Mouse (Mus musculus) frontal cortex, postnatal 36 days (tissue): ENCODE measurements around the gene Pxk.
"Not testable (repeated sequence)": the region's sequence is repeated elsewhere in the genome, so short reads cannot be mapped to it uniquely, and the experiment has no call there.

Source experiments
- DNase-seq, 2 experiments: peaks; one replicate each; pipeline ENCODE4 v3.0.0; 2022; ENCODE audit warnings: low spot score in 2 of 2

Gene Pxk

DNA sequence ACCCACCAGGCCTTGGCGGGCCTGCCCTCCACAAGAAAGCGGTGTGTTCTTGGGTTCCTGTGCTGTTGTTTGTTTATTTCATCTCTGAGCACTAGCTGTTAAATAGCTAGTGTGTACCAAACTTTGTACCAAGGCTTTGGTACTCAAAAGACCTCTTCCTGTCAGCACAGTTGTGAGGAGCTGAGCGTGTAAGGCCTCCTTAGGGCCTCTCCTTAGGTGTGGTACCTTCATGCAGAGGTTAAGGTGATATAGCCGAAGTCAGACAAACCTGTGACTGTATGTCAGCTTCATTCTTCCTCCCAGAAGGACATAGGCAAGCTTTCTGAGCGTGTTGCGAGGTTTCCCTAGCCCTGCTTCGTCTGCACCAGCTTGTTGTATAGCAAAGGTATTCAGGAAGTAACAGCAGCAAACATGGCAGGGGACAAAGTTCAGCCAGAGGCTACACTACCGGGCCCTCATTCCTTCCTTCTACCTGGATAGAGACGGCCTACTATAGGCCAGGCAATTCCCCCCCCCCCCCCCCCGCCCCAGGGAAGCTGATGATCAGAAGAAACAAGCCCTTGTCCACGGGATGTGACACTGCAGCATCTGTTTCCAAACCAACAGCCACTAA is 48.7 kb downstream of the Pxk start:
- DNase-seq, result no peak

DNA sequence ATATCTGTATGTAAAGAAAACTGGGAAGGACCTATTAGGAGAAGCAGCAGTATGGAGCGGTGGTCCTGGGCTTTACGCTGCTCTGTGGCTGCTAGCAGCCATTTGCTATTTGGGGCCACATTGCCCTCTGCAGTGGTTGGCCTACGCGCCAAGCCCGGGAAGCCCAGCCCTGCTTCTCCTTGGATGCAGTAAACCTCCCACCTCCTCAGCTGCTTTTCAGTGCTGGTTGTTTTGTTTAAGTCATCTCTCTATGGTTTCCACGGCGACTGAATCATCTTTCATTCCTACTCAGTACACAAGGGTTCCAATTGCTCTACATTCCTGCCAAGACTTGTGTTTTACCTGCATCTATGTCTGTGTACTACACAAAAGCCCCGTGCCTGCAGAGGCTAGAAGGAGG is 50.8 kb downstream of the Pxk start:
- peak in 1 of 2 experiments; percentile 50 for DNase-seq

DNA sequence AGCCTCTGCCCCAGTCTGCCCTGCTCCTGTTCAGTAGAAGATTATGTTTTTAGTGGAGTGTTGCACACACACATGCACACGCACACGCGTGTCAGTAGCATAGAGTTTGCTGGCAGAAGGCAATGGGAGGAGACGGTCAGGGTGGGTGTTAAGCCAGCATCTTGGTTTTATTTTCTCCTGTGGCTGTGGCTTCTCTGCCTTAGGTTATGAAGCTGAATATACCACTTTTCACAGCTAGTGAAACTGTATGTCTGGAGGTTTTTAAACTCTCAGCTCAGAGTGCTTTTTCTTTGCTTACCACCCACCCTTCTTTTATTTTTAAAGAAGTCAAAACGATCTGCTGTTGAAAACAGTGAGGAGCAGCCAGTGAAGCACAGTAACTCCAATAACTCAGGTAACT is 53.7 kb downstream of the Pxk start:
- DNase-seq, result no peak

DNA sequence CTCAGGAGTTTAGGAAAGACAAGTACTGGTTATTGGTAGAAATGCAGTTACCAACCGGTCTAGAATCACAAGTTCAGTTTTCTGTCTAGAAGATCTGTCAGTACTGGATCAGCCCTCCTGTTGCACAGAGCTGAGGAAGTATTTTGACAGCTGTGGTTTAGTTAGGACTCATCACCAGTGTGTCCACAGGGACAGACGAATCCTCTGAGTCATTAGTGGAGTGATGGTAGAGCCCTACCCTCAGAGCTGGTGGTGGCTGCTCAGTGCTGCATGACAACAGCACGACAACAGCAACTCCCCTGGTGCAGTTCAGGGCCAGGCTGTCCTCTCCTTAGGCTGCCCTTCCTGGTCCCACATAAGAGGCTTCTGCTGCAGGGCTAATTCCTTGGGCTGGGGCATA is 56.1 kb downstream of the Pxk start:
- no peak for DNase-seq

DNA sequence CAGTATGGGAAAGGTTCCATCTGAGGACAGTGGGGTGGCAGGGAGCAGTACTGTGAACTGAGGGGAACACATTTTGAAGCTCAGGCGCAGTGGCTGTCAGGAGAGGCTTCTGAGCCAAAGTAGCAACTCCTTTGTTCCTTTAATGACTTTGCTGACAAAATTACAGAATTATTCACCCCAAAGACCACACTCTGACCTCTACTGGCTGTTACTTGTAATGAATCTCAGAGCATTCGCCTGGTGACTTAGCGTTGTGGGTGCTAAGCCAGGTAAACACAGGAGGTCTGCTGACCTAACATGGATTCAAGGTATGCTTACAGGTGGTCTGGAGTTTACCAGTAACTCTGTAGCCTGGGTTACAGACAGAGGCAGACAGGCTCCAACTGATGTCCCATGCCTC is 58.9 kb downstream of the Pxk start:
- no peak for DNase-seq

DNA sequence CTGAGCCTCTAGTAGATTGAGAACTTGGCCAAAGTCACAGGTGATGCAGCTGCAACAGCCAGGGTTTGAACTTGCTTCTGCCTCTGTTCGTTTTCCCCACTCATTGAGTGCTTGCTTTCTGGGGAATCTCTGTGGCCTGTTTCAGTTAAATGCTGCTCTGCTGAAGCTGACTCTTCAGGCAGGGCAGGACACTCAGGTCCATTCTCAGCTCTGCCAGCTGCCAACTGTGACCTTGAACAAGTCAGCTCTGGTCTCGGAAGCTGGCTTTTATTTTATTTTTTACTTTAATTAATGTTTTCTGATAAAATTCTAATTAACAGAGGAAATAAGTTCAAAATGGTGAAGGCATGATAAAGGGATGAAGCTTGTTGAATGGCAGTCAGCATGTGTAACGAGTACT is 60.7 kb downstream of the Pxk start:
- no peak for DNase-seq

DNA sequence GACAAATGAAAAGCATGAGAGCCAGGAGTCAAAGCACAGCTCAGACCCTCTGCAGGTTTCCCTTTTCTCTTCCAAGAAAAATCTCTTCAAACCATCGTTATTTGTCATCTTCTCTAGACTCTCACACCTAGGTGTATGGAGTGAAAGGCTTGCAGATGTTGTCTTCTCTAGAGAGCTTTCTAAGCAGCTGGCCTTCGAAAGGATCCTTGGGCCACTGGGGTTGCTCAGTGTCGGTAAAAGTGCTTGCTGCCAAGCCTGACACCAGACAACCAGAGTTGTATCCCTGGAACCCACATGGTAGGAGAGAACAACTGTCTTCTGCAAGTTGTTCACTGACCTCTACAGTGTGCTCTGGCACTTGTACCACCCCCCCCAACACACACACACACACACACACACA is 61.1 kb downstream of the Pxk start:
- DNase-seq, result no peak

DNA sequence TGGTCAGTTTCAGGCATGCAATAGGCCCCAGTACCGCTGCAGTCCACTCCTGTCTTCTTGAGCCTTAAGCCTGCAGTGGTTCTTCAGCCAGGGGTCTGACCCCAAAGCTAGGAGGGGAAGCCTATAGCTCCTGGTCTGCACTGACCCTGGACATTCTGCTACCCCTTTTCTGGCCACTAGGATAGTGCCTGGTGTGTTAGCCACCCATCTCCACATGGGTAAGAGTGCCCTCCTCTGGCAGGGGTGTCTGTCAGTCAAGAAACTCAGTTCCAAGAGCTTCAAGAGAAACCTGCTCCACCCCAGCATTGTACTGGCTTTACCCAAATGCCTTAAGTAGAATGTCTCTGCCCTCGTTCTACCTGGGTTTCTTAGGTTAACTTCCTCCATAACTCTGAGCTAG is 63.8 kb downstream of the Pxk start:
- DNase-seq, result no peak

DNA sequence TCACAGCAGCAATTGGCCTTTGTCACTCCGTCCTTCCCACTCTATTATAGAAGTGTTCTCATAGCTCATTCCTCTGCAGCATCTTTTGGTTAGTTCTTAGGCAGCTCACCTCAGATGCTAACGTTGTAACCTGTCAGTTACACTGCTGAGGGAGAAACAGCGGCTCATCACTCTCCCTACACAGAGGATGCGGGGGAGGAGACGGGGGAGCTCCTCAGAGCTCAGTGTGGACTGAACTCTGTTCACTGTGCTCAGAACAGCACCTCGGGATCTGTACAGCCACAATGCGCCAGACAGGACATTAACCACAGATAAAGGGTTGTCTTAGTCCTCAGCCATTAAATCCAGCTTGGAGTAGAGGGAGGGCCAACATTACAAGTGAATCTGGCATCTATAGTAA is 66.5 kb downstream of the Pxk start:
- DNase-seq, result no peak

DNA sequence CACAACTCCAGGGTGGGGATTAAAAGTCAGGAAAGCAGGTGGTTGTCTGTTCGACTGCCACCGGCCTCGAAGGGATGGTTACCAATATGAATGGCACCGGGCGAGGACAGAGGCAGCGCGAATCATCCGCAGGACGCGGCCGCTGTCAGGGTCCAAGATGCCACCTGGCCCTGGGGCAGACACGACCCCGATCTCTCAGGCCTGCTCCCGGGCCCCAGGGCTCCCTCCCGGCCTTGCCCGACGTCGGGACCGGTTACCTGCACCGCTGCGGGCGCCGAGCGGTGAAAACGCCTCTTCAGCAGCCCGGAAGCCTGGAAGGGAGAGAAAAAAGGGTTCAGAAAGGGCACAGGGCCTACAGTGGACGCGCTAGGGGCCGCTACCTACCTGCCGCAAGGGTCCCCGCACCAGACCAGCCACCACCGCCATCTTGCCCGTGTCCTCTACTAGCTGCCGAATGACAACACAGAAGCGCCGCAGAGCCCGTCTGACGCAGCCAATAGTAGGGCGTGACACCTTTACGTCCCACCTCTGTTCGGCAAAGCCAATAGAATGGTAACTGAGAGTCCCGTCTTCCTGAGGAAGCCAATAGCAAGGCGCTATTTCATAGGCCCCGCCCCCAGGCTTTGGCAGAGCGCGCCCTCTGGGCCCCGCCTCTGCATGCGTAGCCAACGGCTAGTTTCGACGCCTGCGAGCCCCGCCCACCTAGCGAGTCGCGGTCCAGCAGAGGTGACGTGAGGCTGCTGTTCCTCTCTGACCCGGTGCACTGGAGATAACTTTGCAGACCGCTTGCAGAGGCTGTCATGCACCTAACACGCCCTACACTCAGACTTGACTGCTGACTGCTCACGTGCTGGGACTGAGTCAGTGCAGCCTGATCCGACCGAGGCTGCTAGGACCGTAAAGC is 74.7 kb downstream of the Pxk start, which contains the start of gene Pdhb:
TSS of gene Pdhb (minus strand) at position 519 of the 904 bp plus-strand sequence.
- DNase-seq, result peak; percentile 98 to 99

DNA sequence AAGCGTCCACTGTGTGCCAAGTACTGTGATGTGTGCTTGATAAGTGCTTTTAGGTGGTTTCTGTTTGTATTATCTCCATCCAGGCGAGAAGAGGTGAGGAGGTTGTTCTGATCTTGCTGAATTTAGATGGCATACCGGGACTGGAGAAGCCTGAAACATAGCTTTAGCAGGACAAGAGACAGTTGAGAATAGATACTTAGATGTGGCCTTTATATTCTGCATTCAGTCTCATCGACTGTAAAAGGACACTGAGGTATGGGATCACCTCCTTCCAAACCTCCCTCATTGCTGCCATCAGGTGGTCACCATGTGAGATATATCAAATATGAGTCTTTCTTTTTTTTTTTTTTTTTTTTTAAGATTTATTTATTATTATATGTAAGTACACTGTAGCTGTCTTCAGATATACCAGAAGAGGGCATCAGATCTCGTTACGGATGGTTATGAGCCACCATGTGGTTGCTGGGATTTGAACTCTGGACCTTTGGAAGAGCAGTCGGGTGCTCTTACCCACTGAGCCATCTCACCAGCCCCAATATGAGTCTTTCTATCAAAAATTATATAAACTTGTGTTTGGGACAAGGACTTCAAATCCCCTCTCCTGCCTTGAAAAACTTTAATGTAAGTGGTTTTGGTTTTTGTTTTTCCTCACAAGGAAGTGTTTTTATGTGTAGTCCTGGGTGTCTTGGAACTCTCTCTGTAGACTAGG is 75.7 kb downstream of the Pxk start:
- not testable (repeated sequence) for DNase-seq

DNA sequence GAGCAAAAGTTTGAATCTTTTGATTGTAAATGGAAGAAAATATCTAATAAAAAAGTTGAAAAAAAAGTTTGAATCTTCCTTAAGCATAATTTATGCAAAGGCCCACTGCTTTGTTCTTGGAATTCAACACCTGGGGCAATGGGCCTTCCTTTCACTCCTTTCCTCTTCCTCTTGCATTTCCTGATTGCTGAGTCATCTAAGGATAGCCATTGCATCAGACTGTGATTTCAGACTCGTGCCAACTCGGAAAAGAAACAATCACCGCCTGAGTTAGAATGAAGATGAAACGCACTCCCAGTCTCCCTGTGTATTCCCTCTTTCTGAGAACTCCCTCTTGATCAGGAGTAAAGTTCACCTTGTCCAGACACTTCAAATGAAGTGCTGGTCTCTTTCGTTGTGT is 76.6 kb downstream of the Pxk start:
- DNase-seq, result no peak

DNA sequence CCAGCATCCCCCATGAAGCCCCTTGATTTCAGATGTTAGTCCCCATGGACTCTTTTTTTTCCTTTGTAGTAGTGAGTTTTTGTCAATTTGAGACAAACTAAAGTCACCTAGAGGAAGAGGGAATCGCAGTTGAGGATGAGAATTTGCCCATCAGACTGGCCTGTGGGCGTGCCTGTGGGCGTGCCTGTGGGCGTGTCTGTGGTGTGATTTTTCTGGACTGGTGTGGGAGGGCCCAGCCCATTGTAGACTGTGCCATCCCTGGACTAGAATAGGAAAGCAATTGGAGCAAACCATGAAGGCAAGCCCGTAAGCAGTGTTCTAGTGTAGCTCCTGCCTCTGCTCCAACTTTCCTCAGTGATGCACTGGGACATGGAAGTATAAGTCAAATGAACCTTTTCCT is 78.2 kb downstream of the Pxk start:
- no peak for DNase-seq

DNA sequence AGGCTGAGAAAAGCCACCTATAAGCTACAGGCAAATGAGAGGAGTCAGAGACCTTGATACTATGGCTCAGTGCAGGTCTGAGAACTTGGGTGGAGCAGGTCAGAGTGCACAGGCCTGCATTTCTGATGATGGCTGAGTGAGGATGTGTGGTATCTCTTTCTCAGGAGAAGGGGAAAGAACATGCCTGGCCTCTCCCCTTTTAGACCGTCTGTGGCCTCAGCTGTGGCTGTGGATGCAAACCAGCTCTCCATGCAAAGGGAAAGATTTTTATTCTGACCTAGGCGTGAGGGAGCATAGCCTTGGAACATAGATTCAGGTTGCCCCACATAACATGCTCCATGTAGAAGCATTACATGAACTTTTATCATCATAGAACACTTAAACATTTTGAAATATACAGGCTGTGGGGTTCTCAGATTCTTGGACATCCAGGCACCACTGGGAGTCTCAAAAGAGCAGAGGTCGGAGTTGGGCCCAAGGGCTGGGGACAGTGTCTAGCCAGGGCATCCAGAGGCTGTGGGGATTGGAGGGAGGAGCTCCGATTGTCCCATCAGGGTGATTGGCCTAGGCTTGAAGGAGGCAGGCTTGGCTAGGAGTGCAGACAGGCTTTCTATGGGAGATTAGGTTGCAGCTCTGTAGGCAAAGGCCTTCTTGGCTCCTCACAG is 82.5 kb downstream of the Pxk start:
- no peak for DNase-seq

DNA sequence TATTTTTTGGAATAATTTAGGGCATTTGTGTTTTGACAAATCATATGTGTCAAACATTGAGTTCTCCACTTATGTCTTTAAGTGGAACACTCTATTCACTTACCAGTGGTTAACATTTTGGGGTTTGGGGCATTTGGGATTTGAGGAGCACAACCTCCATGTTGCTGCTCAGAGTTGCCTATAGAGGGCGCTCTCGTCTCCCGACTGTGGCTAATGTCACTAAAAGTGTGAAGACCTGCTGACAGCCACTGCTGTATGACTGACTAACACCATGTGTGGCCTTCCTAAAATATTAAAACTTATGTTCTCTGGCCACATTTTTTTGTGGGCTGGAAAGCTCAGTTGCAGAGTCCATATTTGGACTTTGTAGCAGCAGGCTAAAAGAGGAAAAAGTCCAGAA is 85.3 kb downstream of the Pxk start:
- no peak for DNase-seq

DNA sequence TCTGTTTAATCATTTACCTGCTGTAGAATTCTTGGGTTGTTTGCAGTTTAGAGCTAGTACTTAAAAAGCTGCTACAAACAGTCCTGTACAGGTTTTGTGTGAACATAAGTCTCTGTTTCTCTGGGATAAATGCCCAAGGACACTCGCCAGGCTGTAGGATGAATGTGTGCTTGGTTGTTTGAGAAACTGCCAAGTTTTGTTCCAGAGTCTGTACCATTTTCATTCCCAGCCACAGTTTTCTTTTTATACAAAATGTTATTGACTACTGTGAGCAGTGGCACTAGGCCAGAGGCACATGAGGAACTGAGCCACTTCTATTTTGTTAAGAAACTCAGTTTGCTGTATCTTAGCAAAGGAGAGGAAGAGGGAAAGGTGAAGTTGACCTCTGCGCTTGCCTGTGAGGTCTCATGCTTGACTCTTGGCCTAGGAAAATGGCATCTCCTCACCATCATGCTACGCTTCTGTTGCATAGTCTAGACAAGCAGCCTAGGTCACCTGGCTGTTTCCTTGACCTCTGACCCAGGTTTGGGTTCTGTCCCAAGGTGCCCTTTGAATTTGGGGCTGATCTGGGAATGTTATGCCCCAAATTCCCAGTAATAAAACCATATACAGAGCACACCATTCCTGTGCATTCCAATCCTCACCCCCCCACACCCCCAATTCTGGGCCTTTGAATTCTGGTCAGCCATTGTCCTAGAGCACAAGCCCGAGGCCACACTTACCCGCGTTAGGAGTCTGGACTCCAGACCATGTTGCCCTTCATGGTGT is 88.5 kb downstream of the Pxk start:
- peak; percentile 60 to 88 for DNase-seq

DNA sequence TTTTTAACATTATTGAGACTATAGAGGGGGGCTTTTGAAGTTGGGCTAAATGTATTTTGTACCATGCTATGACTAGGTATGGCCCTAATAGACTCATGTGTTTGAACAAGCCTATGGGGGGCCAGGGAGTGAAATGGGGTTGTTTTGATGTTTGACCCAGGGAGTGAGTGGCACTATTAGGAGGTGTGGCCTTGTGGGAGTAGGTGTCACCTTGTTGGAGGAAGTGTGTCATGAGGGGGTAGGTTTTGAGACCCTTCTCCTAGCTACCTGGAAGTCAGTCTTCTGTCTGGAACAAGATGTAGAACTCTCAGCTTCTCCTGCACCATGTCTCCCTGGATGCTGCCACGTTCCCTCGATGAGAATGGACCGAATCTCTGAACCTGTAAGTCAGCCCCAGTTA is 92.5 kb downstream of the Pxk start:
- DNase-seq, result no peak

DNA sequence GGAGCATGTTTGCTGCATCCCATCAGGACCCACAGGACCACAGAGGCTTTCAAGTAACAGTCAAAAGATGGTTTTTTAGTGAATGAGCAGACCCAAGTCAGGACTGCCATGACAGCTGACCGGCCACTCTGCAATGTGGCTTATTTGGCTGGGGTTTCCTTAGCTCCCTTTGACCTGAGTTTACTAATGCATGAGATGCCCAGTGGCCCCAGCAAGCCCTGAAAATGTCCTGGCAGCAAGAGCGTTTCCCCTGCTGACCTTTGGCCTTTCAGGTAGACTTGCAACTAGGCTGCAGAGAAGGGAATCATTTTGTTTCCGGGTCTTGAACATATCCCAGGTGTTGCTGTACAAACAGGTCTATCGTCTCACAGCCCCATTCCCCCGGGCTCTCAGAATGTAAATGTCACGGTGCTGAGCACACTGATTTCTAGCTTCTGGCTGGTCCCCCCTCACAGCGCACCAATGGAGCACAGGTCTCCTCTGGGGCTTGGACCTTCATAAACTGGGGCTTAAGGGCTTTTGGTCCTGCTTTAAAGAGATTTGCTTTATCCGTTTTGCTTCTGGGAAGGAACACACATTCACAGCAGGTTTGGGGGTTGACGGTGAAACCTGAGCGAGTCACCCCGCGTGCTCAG is 93.4 kb downstream of the Pxk start:
- DNase-seq, result no peak

DNA sequence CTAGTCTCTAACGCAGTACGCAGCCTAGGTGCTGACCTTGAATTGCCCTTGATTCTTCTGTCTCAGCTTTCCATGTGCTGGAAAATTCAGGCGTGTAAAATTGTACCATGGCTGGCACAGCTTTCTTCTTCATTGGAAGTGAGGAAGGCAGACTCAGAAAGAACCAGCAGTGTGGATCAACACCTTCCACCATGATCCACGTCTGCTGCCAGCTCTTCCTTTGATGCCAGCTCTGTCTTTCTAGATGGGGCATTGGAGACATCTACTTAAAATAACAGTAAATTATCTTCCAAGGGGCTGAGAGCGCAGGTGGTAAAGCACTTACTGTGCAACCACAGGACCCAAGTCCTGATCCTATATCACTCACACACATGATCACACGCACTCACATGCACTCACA is 94.7 kb downstream of the Pxk start:
- no peak for DNase-seq

DNA sequence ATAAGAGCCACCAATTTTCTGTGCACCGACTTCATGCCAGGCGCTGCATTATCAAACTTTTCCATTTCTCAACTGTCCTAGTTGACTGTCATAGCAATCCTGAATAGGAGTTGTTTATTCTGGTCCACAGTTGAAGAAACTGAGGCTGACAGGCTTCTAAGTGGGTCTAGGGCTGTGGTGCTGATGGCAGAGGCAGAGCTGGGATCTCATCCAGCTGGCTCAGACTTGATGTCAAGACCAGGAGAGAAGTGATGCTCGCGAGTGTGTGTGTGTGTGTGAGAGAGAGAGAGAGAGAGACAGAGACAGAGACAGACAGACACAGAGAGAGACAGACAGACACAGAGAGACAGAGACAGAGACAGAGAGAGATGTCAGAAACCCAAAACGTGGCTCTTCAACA is 102.8 kb downstream of the Pxk start:
- DNase-seq, result no peak

DNA sequence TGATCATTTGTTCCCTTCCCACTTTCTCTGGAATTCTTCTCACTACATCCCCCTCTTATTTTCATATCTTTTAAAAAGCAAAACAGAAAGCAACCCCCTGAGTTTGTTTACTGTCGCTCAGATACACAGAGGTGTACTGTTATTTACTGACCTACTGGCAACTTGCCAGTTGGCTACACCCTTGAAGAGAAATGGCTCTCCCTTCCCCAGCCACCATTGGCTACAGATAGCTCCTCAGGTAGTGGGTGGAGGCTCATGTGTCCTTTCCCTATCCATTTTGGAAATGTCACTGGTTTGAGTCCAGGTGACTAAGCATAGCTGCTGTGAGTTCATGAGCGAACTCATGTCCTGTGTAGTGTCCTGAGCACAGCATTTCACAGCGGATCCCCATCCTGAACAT is 103.7 kb downstream of the Pxk start:
- no peak for DNase-seq
